ENCODE assay signal across 8 mouse cellular contexts in genomic region chr13:95563066-95563610, GRCm38 (mm10). TPM values are rescaled to one million over a fixed set of nuclear protein-coding genes. Genes with fewer than 3 reads are reported as not detected.
A peak's percentile ranks its signal among the peaks of the same experiment; 100 is the strongest.
DNase-seq lines count a peak whose midpoint lies in the region; ATAC-seq lines count a peak whose summit lies in the region.

No protein-coding gene starts in this region.

- H3K4me2 ChIP-seq in kidney, embryonic 16.5 days (replicated peaks; ENCODE audit: low read depth, low read length), result no peak overlapping the region

- no peak overlapping the region for H3K9ac ChIP-seq in kidney, embryonic 16.5 days (replicated peaks; ENCODE audit: low read length)

- H3K4me1 ChIP-seq in kidney, embryonic 16.5 days (ENCODE audit: insufficient read depth, low read length), result no peaks in the 10 kb centered on the region

- no peak overlapping the region for H3K4me3 ChIP-seq in kidney, embryonic 16.5 days (ENCODE audit: low read length)

- no peak overlapping the region for H3K27ac ChIP-seq in kidney, embryonic 16.5 days (ENCODE audit: low read length)

- no peaks in the 10 kb centered on the region for H3K27me3 ChIP-seq in kidney, embryonic 16.5 days (ENCODE audit: insufficient read depth, low read length)

- WGBS in kidney, embryonic 16.5 days, result 65% methylated on average over 10 of the region's 10 CpGs

- intact Hi-C loops in heart, postnatal 10 days (cut with DNase I), result loop anchor here (1.0 to 5.0 kb wide), 3 partner anchors 104 to 329 kb away; partner anchors contain the start of gene Iqgap2
- intact Hi-C loops in heart, postnatal 25 days (cut with DNase I), result loop anchor here (1.0 to 5.0 kb wide), 2 partner anchors 104 to 329 kb away; partner anchors contain the start of gene Iqgap2

- DNase-seq in cerebellum, postnatal 10 days, result peak; percentile 47 to 58
- DNase-seq in cerebellum, postnatal 25 days, result no peak
- DNase-seq in heart, postnatal 10 days, result peak; percentile 24 to 38
- no peak for DNase-seq in heart, postnatal 25 days (ENCODE audit: low spot score)
- peak; percentile 94 for DNase-seq in Muller cell, postnatal 12 days (ENCODE audit: inconsistent ontology term)
- DNase-seq in layer of hippocampus, adult 18-20 months (ENCODE audit: low spot score in 2 of 2), result peak; percentile 53 to 75

- no peak for ATAC-seq in activated CD4-positive, CD25-positive, alpha-beta regulatory T cell, adult 4 months
- no peak for ATAC-seq in kidney, embryonic 16.5 days (ENCODE audit: low FRiP score, low TSS enrichment)

- H3K9me3 ChIP-seq in kidney, embryonic 16.5 days (ENCODE audit: low read length), result no peaks in the 10 kb centered on the region

- H3K36me3 ChIP-seq in kidney, embryonic 16.5 days (ENCODE audit: insufficient read depth, low read length), result no peaks in the 10 kb centered on the region

RNA-seq across cellular contexts. Expression of gene F2rl1, which starts 38.1 kb away (rescaled TPM):
- total RNA-seq in heart, postnatal 10 days (2021), result 1 to 10 TPM in 1 of 2 experiments, under 1 TPM in 1; 0.96 to 1.0 TPM
- under 1 TPM; 0.48 to 0.65 TPM for total RNA-seq in heart, postnatal 25 days (2021)
- total RNA-seq in layer of hippocampus, adult 18-20 months (2021), result under 1 TPM; 0.15 to 0.22 TPM
- polyA plus RNA-seq in activated CD4-positive, CD25-positive, alpha-beta regulatory T cell, adult 4 months (2017; shearing (Covaris generic)), result 10 to 100 TPM; 17.0 to 21.0 TPM
- polyA plus RNA-seq in kidney, embryonic 16.5 days (2015; fragmentation: Nextera tagmentation; extraction: Ambion mirVana), result 11.1 and 11.6 TPM in 2 replicates

RNA-seq across cellular contexts. Expression of gene F2r, which starts 55.1 kb away (rescaled TPM):
- 10 to 100 TPM; 49.6 to 50.1 TPM for total RNA-seq in heart, postnatal 10 days (2021)
- total RNA-seq in heart, postnatal 25 days (2021), result 10 to 100 TPM; 21.6 to 23.1 TPM
- total RNA-seq in layer of hippocampus, adult 18-20 months (2021), result 1 to 10 TPM; 3.7 to 4.0 TPM
- 10 to 100 TPM; 32.9 to 37.3 TPM for polyA plus RNA-seq in activated CD4-positive, CD25-positive, alpha-beta regulatory T cell, adult 4 months (2017; shearing (Covaris generic))
- 142 TPM in 2 replicates for polyA plus RNA-seq in kidney, embryonic 16.5 days (2015; fragmentation: Nextera tagmentation; extraction: Ambion mirVana)

Comparison
In these comparisons a context has a peak if more than half of its experiments do, and no peak if none do; other contexts are left out.
1. DNase-seq: peak in cerebellum, postnatal 10 days (2 of 2), heart, postnatal 10 days (2 of 2), Muller cell, postnatal 12 days (single experiment) and layer of hippocampus, adult 18-20 months (2 of 2); none in cerebellum, postnatal 25 days (0 of 2) and heart, postnatal 25 days (single experiment).
2. RNA of gene F2r, which starts 55.1 kb away (total RNA-seq): 49.6 to 50.1 TPM in heart, postnatal 10 days and 21.6 to 23.1 TPM in heart, postnatal 25 days; 3.7 to 4.0 TPM in layer of hippocampus, adult 18-20 months; every median in the first group is over 4 times any median in the second.